Mouse (Mus musculus) brain, embryonic 18.5 days (tissue): ENCODE measurements around the gene Capza2.

Experiments used
- DNase-seq: peaks from one replicate; pipeline ENCODE4 v3.0.0-alpha.2; 2012; ENCODE audit warnings: low read depth, low spot score

Capza2 gene

DNA sequence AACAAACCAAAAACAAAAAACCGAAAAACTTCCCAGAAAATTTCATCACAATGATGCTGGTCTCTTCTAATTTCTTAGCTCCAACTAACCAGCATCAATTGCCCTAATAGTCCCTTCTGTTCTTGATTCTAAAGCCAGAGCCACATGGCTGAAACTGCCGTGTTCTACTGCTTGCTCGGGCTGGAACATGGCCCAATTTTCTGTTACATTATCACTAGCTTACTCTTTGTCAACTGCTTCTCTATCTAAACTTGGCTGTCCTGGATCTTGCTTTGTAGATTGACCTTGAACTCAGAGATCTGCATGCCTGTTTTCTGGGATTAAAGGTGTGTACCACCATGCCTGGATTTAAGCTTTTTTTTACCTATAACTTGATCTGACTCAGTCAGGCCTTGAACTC lies 69.9 kb downstream of the Capza2 start:
- DNase-seq: no peak
